Mouse (Mus musculus): ENCODE measurements around the gene Mtmr3. TPM values are rescaled to one million over a fixed set of nuclear protein-coding genes. Genes with fewer than 3 reads are reported as not detected.
"Not testable (repeated sequence)": the region's sequence is repeated elsewhere in the genome, so short reads cannot be mapped to it uniquely, and the experiment has no call there.

Gene Mtmr3
- total and polyA plus RNA-seq, 3 experiments, result 31.7 to 46.3 (median 32.5) TPM

GRCm38 (mm10) chr11:4545976-4546375 lies 48.7 kb downstream of the Mtmr3 start:
- peaks cover 0 to 25% of the 10 kb centered on the region in 2 experiments; a peak in 2 of 4 replicates for H3K4me1 ChIP-seq (ENCODE audit: control insufficient read depth in 1 of 2, insufficient read depth in 2 of 2)
- no peaks in the 10 kb centered on the region for H3K9me3 ChIP-seq (replicated peaks; ENCODE audit: low read length)
- H3K4me2 ChIP-seq (ENCODE audit: insufficient read depth, low read depth, poor library complexity, severe bottlenecking), result no peak overlapping the region
- H3K27ac ChIP-seq (ENCODE audit: insufficient read depth, low read depth), result no peak overlapping the region
- no peak overlapping the region for H3K4me3 ChIP-seq (replicated peaks in 1 of 3; ENCODE audit: low read depth in 2 of 3, low read length in 2 of 3, poor library complexity in 1 of 3)
- peaks cover 30% of the 10 kb centered on the region for H3K79me2 ChIP-seq (replicated peaks; ENCODE audit: control insufficient read depth, extremely low read depth, insufficient read depth, poor library complexity, severe bottlenecking)
- dilution Hi-C loops (cut with MboI; ENCODE audit: extremely low pct_ligation_motif_present, extremely low pct_unique_long_range_greater_than_20kb, low sequenced_read_pairs), result no loop called here
- in situ Hi-C loops (cut with MboI; ENCODE audit: low pct_ligation_motif_present, low pct_unique_long_range_greater_than_20kb, low sequenced_read_pairs), result no loop called here
- no peak for TF ChIP-seq ETS1 (conservative IDR thresholded peaks at IDR 0.05; ENCODE audit: low read depth, low read length)
- no peak for TF ChIP-seq MAFK (IDR thresholded peaks at IDR 0.05; ENCODE audit: insufficient replicate concordance, low read length)
- no peak for TF ChIP-seq JUN (IDR thresholded peaks at IDR 0.05; ENCODE audit: insufficient read depth, low read depth, low read length)
- TF ChIP-seq ZKSCAN1 (IDR thresholded peaks at IDR 0.05; ENCODE audit: borderline replicate concordance, low read depth, low read length), result no peak
- H3K27me3 ChIP-seq (replicated peaks), result no peaks in the 10 kb centered on the region
- peaks cover 0 to 12% of the 10 kb centered on the region in 2 experiments for H3K36me3 ChIP-seq (replicated peaks in 1 of 2; ENCODE audit: control insufficient read depth in 1 of 2, insufficient read depth in 1 of 2, low read length in 1 of 2)
- no peak overlapping the region for H3K9ac ChIP-seq (ENCODE audit: insufficient read depth, low read depth)
- DNase-seq (ENCODE audit: extremely low read depth), result no peak

GRCm38 (mm10) chr11:4545401-4545800 lies 49.3 kb downstream of the Mtmr3 start:
- Histone ChIP-seq H3K9me3 (replicated peaks; ENCODE audit: low read length) (no peaks in the 10 kb centered on the region), H3K9ac (ENCODE audit: insufficient read depth, low read depth) (no peak overlapping the region), H3K4me2 (ENCODE audit: insufficient read depth, low read depth, poor library complexity, severe bottlenecking) (no peak overlapping the region), H3K27ac (ENCODE audit: insufficient read depth, low read depth) (no peak overlapping the region), H3K36me3 (replicated peaks in 1 of 2; ENCODE audit: control insufficient read depth in 1 of 2, insufficient read depth in 1 of 2, low read length in 1 of 2) (peaks cover 0 to 12% of the 10 kb centered on the region in 2 experiments), H3K27me3 (replicated peaks) (no peaks in the 10 kb centered on the region), H3K4me1 (ENCODE audit: control insufficient read depth in 1 of 2, insufficient read depth in 2 of 2) (peaks cover 0 to 28% of the 10 kb centered on the region in 2 experiments; a peak in 2 of 4 replicates), H3K79me2 (replicated peaks; ENCODE audit: control insufficient read depth, extremely low read depth, insufficient read depth, poor library complexity, severe bottlenecking) (peaks cover 32% of the 10 kb centered on the region), H3K4me3 (replicated peaks in 1 of 3; ENCODE audit: low read depth in 2 of 3, low read length in 2 of 3, poor library complexity in 1 of 3) (no peak overlapping the region)
- TF ChIP-seq JUND (conservative IDR thresholded peaks at IDR 0.05; ENCODE audit: low read depth, low read length) (no peak), ZNF384 (IDR thresholded peaks at IDR 0.05; ENCODE audit: low read depth, low read length) (no peak), E2F4 (IDR thresholded peaks at IDR 0.05; ENCODE audit: insufficient replicate concordance, low read depth, low read length) (no peak), POLR2A (IDR thresholded peaks at IDR 0.05; ENCODE audit: low read depth, low read length) (no peak), KAT2A (IDR thresholded peaks at IDR 0.05; ENCODE audit: insufficient replicate concordance, low read length) (no peak), EP300 (IDR thresholded peaks at IDR 0.05; ENCODE audit: low read length) (no peak), HCFC1 (IDR thresholded peaks at IDR 0.05; ENCODE audit: low read depth, low read length) (no peak), MYC (IDR thresholded peaks at IDR 0.05; ENCODE audit: low read depth, low read length) (no peak), CTCF (conservative IDR thresholded peaks at IDR 0.05 in 1 of 2, IDR thresholded peaks at IDR 0.05 in 1 of 2; ENCODE audit: low read depth in 2 of 2, low read length in 2 of 2) (no peak), RCOR1 (conservative IDR thresholded peaks at IDR 0.05; ENCODE audit: low read depth, low read length) (no peak), PAX5 (IDR thresholded peaks at IDR 0.05; ENCODE audit: low read length) (no peak), USF2 (conservative IDR thresholded peaks at IDR 0.05; ENCODE audit: low read depth, low read length) (no peak), NELFE (IDR thresholded peaks at IDR 0.05; ENCODE audit: low read depth, low read length) (no peak), ETS1 (conservative IDR thresholded peaks at IDR 0.05; ENCODE audit: low read depth, low read length) (no peak), ZMIZ1 (IDR thresholded peaks at IDR 0.05; ENCODE audit: low read depth, low read length) (no peak), USF1 (IDR thresholded peaks at IDR 0.05; ENCODE audit: low read depth, low read length) (no peak)
- dilution Hi-C loops (cut with MboI; ENCODE audit: extremely low pct_ligation_motif_present, extremely low pct_unique_long_range_greater_than_20kb, low sequenced_read_pairs), result no loop called here
- in situ Hi-C loops (cut with MboI; ENCODE audit: low pct_ligation_motif_present, low pct_unique_long_range_greater_than_20kb, low sequenced_read_pairs), result no loop called here
- no peak for DNase-seq (ENCODE audit: extremely low read depth)

- H3K9me3 ChIP-seq (replicated peaks; ENCODE audit: low read length); H3K9ac ChIP-seq (ENCODE audit: insufficient read depth, low read depth); DNase-seq (ENCODE audit: extremely low read depth); H3K4me2 ChIP-seq (ENCODE audit: insufficient read depth, low read depth, poor library complexity, severe bottlenecking); H3K4me3 ChIP-seq (replicated peaks in 1 of 3; ENCODE audit: low read depth in 2 of 3, low read length in 2 of 3, poor library complexity in 1 of 3); H3K27ac ChIP-seq (ENCODE audit: insufficient read depth, low read depth); in situ Hi-C loops (cut with MboI; ENCODE audit: low pct_ligation_motif_present, low pct_unique_long_range_greater_than_20kb, low sequenced_read_pairs); dilution Hi-C loops (cut with MboI; ENCODE audit: extremely low pct_ligation_motif_present, extremely low pct_unique_long_range_greater_than_20kb, low sequenced_read_pairs); H3K27me3 ChIP-seq (replicated peaks): not testable (repeated sequence)
- peaks cover 37% of the 10 kb centered on the region for H3K79me2 ChIP-seq (replicated peaks; ENCODE audit: control insufficient read depth, extremely low read depth, insufficient read depth, poor library complexity, severe bottlenecking)
- peaks cover 0 to 36% of the 10 kb centered on the region in 2 experiments; a peak in 2 of 4 replicates for H3K4me1 ChIP-seq (ENCODE audit: control insufficient read depth in 1 of 2, insufficient read depth in 2 of 2)
- H3K36me3 ChIP-seq (replicated peaks in 1 of 2; ENCODE audit: control insufficient read depth in 1 of 2, insufficient read depth in 1 of 2, low read length in 1 of 2), result peaks cover 0 to 15% of the 10 kb centered on the region in 2 experiments
Measured at GRCm38 (mm10) chr11:4544627-4544921, 50.1 kb downstream of the Mtmr3 start.

Data from CH12.LX (cell line).